Mouse (Mus musculus): Measurements from ENCODE around the gene Ppfia3.

DNA sequence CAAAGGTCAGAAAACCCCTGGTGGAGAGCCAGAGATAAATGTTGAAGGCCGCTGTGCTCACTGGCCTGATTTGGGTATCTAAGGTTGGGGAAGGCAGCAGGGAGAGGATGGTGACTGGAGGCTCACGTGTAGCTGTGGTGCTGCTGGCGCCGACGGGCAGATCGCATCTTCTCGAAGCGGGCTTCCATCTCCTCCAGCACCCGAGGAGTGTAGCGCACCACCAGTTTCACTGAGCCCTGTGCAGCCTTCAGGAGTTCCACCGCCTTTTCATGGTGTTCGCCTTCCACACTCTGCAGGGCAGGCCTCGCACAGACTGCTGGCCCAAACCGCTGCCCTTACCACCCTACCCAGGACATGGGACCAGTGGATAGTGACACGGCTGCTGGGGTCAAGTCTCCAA is 1.4 kb upstream of the Ppfia3 start:
- TF ChIP-seq CTCF (conservative IDR thresholded peaks at IDR 0.05; ENCODE audit: low read length): no peak
- no peak for TF ChIP-seq POU5F1 (IDR thresholded peaks at IDR 0.05; ENCODE audit: borderline replicate concordance, low read length)

All from E14TG2a.4 (cell line).